Mouse (Mus musculus) midbrain, embryonic 12.5 days (tissue): ENCODE measurements around the gene Hyou1. TPM values are rescaled to one million over a fixed set of nuclear protein-coding genes. Genes with fewer than 3 reads are reported as not detected.
A peak's percentile ranks its signal among the peaks of the same experiment; 100 is the strongest.

Experiments
- ATAC-seq: fragments of 200-750 bp; cut with Nextera tagmentation; 2 replicates; pipeline ENCODE4 v1.8.0; 2017; ENCODE audit warnings: low read depth, moderate TSS enrichment, moderate library complexity; ENCODE audit not compliant: low FRiP score
- H3K27ac ChIP-seq: fragments of 300-500 bp; sonication (generic); replicated peaks from 2 replicates; pipeline ENCODE4 v1.5.1; 2016; ENCODE audit warnings: mild to moderate bottlenecking
- H3K27me3 ChIP-seq: fragments of 300-500 bp; sonication (generic); 2 replicates; pipeline ENCODE4 v1.6.1; 2016; ENCODE audit warnings: mild to moderate bottlenecking
- H3K36me3 ChIP-seq: fragments of 300-500 bp; sonication (generic); 2 replicates; pipeline ENCODE4 v1.6.1; 2016
- H3K4me1 ChIP-seq: fragments of 300-500 bp; sonication (generic); 2 replicates; pipeline ENCODE4 v1.6.1; 2016
- H3K4me2 ChIP-seq: fragments of 300-500 bp; sonication (generic); replicated peaks from 2 replicates; pipeline ENCODE4 v1.6.1; 2016; ENCODE audit warnings: mild to moderate bottlenecking, moderate library complexity
- H3K4me3 ChIP-seq: fragments of 300-500 bp; sonication (generic); 2 replicates; pipeline ENCODE4 v1.5.1; 2016; ENCODE audit warnings: mild to moderate bottlenecking
- H3K9ac ChIP-seq: fragments of 300-500 bp; sonication (generic); replicated peaks from 2 replicates; pipeline ENCODE4 v1.6.1; 2016; ENCODE audit warnings: mild to moderate bottlenecking, moderate library complexity
- H3K9me3 ChIP-seq: fragments of 300-500 bp; sonication (generic); 2 replicates; pipeline ENCODE4 v1.6.1; 2016; ENCODE audit warnings: mild to moderate bottlenecking
- WGBS: fragments of 180-500 bp; shearing (Covaris S2); methylation state at CpG from one replicate; pipeline ENCODE4 v1.1.7; 2016; 5-methylcytosine and 5-hydroxymethylcytosine counted together
- polyA plus RNA-seq: library from polyadenylated mRNA; unstranded; fragments of >200 nt; fragmentation: Nextera tagmentation; extraction: Ambion mirVana; gene quantifications from 2 replicates; pipeline ENCODE4 v1.2.1, GENCODE M21; 2016

Gene Hyou1
- polyA plus RNA-seq, 1 experiment from 2014 or later, result 36.2 TPM

DNA sequence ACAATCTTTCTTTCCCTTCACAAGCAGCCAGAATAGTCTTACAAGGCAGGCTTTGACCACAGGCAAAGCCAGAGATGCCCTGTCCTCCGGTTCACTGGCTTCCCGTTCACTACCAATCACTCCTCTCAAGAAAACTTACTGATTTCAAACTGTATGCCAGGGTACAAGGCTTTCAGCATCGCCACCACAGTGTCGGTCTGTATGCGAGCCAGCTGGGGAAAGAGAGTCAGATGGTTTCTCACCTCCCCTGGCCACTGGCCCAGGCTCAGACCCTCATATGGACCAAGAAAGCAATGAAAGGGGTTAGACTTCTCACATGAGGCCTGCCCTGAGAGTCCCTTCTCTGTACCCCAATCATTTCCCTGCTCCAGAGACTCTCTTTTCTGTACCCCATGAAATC is 37.8 kb upstream of the Hyou1 start:
- ATAC-seq, result no peak
- Histone ChIP-seq H3K4me3 (no peak overlapping the region), H3K27ac (no peak overlapping the region), H3K9ac (no peak overlapping the region), H3K9me3 (no peaks in the 10 kb centered on the region), H3K36me3 (peaks cover 28% of the 10 kb centered on the region), H3K27me3 (no peaks in the 10 kb centered on the region), H3K4me2 (no peak overlapping the region), H3K4me1 (peaks cover 32% of the 10 kb centered on the region)
- 95% methylated on average over 5 of the region's 5 CpGs for WGBS

DNA sequence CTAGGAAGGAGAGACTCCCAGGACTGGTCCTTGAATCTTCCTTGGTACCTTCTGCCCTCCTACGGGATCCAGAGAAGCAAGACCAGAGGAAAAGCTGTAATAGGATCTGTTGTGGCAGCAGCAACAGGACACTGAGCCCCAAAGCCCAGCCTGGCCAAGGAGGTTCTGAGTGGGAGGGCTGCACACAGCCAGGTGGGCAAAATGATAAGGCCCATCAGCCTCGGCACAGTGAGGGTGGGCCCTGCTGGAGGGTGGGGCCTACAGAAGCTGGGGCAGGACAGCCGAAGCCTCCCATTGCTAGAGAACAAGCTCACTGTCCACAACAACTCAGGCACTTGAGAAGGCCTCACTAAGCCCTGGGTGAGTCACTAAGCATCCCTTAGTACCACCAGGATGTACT is 37.1 kb upstream of the Hyou1 start:
- no peak overlapping the region for H3K4me3 ChIP-seq

DNA sequence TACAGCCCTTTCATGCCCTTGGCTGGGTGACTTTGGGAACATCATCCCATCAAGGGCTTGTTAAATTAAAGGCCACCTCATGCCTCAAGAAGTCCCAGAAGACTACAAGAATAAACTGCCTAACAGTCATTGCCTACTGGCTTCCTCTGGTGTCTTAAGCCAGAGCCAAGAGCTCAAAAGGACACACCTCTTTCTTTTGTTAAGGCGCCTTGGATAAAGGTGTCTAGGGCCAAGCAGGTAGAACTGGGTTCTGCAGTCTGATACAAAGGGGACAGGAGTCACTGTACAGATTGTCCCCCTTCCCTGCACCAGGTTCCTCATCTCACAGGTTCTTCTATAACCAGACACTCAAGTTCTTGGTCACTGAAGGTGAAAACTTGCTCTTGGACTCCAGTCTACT is 36.7 kb upstream of the Hyou1 start:
- no peak overlapping the region for H3K9ac ChIP-seq
- peaks cover 21% of the 10 kb centered on the region for H3K4me1 ChIP-seq
- no peak for ATAC-seq
- 0 out of 2 replicates have a peak overlapping the region, but pooled peaks have one; percentile 0 for H3K4me3 ChIP-seq
- H3K4me2 ChIP-seq, result peak overlapping the region; percentile 69; the same call in 1 of the 2 replicates
- 95% methylated on average over 1 of the region's 1 CpGs for WGBS
- no peaks in the 10 kb centered on the region for H3K9me3 ChIP-seq
- H3K27me3 ChIP-seq, result no peaks in the 10 kb centered on the region
- peaks cover 33% of the 10 kb centered on the region for H3K36me3 ChIP-seq
- no peak overlapping the region for H3K27ac ChIP-seq

More for the DNA sequence above, 37.1 kb upstream of the Hyou1 start:
- Histone ChIP-seq H3K36me3 (peaks cover 32% of the 10 kb centered on the region), H3K4me2 (no peak overlapping the region), H3K4me1 (peaks cover 26% of the 10 kb centered on the region), H3K9ac (no peak overlapping the region), H3K27ac (no peak overlapping the region), H3K27me3 (no peaks in the 10 kb centered on the region), H3K9me3 (no peaks in the 10 kb centered on the region)
- ATAC-seq, result no peak
- 85% methylated on average over 3 of the region's 3 CpGs for WGBS

DNA sequence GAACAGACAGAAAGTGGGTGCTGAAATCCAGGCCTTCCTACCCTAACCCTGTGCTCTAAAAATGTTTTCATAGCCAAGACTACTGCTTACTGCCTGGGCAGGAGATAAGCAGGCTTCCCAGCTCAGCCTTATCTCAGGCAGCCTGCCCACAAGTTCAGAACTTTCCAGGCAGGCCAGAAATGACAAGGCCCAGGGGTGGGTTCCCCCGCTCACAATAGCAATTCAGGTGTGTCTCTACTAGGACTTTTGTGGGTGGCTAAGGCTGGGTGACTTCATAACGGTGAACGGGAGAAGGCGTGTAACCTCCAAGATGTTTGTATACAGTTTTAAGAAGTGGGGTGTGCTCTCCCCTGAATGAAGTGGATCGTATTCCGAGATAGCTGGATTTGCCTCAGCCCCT is 36.0 kb upstream of the Hyou1 start:
- Histone ChIP-seq H3K4me1 (peaks cover 17% of the 10 kb centered on the region), H3K9ac (peak overlapping the region; percentile 87), H3K4me2 (peak overlapping the region; percentile 69), H3K27ac (peak overlapping the region; percentile 99), H3K27me3 (no peaks in the 10 kb centered on the region), H3K4me3 (peak overlapping the region; percentile 88), H3K36me3 (peaks cover 37% of the 10 kb centered on the region), H3K9me3 (no peaks in the 10 kb centered on the region)
- ATAC-seq, result peak; percentile 18
- 15% methylated on average over 6 of the region's 6 CpGs for WGBS

DNA sequence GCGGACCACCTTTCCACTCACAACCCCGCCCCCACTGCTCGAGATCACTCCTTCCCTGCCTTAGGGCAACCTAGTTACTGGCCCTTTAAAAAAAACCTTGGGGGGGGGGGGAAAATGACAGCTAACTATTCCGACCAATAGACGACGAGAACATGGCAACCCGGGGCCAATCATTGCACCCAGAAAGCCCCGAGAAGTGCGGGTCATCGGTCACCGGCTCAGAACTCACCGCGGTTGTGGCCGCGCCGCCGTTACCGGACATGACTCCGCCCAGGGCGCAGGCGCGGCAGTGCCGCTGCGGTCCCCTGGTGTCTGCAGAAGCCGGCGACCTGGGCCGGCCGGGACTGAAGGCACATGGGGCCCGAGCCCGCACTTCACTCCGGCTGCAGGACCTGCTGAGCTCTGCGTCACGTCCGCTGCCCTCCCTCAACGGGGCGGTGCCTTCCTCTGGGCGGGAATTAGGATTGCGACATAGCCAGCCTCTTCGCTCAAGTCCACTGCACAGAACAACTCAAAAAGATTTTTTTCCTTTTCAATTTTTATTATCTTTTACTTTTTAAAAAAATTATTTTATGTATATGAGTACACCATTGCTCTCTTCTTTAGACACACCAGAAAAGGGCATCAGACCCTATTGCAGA is 35.4 kb upstream of the Hyou1 start, which contains the start of gene Hmbs:
Hmbs (minus strand) TSS at position 448 of the 641 bp plus-strand sequence.
- H3K36me3 ChIP-seq, result peaks cover 39% of the 10 kb centered on the region
- H3K4me2 ChIP-seq, result peak within 1 kb of the TSS; percentile 69
- no peaks in the 10 kb centered on the region for H3K27me3 ChIP-seq
- peak; percentile 96 for ATAC-seq
- peak within 1 kb of the TSS; percentile 88 for H3K4me3 ChIP-seq
- H3K4me1 ChIP-seq, result peaks cover 17% of the 10 kb centered on the region
- H3K9me3 ChIP-seq, result no peaks in the 10 kb centered on the region
- 0% methylated on average over 39 of the region's 39 CpGs for WGBS
- H3K27ac ChIP-seq, result peak within 1 kb of the TSS; percentile 99
- peak within 1 kb of the TSS; percentile 87 for H3K9ac ChIP-seq

DNA sequence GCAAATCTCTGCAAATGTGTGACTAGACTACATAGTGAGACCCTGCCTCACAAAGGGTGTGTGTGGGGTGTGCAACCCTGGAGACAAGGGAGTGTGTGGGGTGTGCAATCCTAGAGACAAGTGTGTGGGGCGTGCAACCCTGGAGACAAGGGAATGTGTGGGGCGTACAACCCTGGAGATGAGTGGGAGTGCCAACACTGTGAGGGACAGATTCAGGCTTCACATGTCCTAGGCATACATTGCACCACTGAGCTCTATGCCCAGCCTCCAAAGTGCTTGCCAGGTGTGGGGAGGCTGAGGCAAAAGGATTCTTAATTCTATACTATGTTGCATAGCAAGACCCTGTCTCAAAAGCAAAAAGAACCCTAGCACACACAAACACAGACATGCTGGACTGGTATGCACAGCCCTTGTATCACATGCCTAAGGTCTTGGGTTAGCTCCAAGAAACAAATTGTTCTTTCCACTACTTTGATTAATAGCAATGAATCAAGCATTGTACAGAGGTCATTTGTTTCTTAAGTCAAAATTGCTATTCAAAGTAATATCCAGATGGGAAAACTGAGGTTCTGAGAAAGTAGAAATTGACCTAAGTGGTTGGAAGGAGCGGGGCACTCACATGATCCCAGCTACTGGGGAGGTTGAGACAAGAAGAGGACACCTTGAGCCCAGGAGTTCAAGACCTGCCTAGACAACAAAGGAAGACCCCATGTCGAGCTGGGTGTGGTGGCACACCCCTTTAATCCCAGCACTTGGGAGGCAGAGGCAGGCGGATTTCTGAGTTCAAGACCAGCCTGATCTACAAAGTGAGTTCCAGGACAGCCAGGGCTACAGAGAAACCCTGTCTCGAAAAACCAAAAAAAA is 33.5 kb upstream of the Hyou1 start:
- 86% methylated on average over 6 of the region's 6 CpGs for WGBS
- no peaks in the 10 kb centered on the region for H3K27me3 ChIP-seq

DNA sequence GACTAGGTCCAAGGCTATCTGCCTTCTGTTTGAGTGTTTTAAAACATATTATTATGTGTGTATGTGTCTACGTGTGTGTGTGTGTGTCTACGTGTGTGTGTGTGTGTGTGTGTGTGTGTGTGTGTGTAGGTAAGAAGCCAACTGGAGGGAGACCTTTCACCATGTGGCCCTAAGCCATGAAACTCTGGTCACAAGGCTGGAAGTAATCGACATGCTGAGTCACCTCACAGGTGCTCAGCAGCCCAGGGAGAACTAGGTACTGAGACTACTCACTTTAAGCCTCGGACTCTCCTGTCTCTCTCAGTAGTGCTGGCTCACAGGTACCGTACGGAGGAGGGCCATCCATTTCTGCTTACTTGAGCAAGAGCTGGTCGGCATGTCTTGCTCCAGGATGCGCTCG is 32.1 kb upstream of the Hyou1 start:
- peaks cover 17% of the 10 kb centered on the region for H3K4me1 ChIP-seq
- H3K36me3 ChIP-seq, result peaks cover 49% of the 10 kb centered on the region
- ATAC-seq, result no peak
- 92% methylated on average over 9 of the region's 9 CpGs for WGBS
- no peaks in the 10 kb centered on the region for H3K27me3 ChIP-seq
- no peak overlapping the region for H3K4me2 ChIP-seq
- no peak overlapping the region for H3K27ac ChIP-seq
- no peak overlapping the region for H3K4me3 ChIP-seq
- no peak overlapping the region for H3K9ac ChIP-seq
- no peaks in the 10 kb centered on the region for H3K9me3 ChIP-seq

More for the DNA sequence above, 33.5 kb upstream of the Hyou1 start:
- Histone ChIP-seq H3K36me3 (peaks cover 44% of the 10 kb centered on the region), H3K4me1 (peaks cover 17% of the 10 kb centered on the region), H3K4me2 (no peak overlapping the region), H3K4me3 (no peak overlapping the region), H3K9ac (no peak overlapping the region), H3K9me3 (no peaks in the 10 kb centered on the region), H3K27ac (no peak overlapping the region)
- no peak for ATAC-seq

DNA sequence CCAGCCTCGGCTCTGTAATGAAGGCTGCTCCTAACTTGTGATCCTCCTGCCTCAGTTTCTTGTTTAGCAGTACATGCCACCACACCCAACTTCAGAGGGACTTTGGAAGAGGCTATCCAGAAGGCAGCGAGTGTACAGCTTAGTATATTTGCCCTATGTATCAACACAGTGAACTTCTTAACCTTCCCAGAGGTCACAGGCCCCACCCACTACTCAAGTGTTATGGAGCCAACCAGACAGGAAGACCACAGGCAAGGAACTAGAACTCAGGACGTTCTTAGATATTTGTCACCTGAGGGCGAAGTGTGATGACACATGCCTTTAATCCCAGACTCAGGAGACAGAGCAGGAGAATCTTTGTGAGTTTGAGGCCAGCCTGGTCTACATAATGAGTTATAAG is 31.7 kb upstream of the Hyou1 start:
- H3K4me3 ChIP-seq, result no peak overlapping the region
- 90% methylated on average over 4 of the region's 4 CpGs for WGBS
- H3K4me2 ChIP-seq, result no peak overlapping the region
- H3K9ac ChIP-seq, result no peak overlapping the region
- ATAC-seq, result no peak
- H3K27ac ChIP-seq, result no peak overlapping the region
- no peaks in the 10 kb centered on the region for H3K9me3 ChIP-seq
- H3K4me1 ChIP-seq, result peaks cover 16% of the 10 kb centered on the region
- H3K27me3 ChIP-seq, result no peaks in the 10 kb centered on the region
- peaks cover 54% of the 10 kb centered on the region for H3K36me3 ChIP-seq

DNA sequence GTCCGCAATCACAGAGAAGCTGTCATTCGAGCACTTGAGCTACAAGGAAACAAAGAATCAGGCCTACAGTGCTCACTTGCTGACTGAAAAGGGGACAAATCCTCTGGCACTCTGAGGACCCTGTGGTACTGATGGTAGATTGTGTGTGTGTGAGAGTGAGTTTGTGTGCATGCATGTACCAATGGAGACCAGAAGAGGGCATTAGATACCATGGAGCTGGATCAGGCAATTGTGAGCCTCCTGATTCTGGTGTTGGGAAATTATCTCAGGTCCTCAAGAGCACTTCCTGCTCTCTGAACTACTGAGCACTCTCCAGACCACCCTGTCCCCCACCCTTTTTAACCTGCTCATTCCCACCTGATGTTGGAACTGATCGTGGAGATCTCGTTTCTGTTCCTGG is 30.7 kb upstream of the Hyou1 start:
- H3K9me3 ChIP-seq, result no peaks in the 10 kb centered on the region
- H3K36me3 ChIP-seq, result peaks cover 63% of the 10 kb centered on the region
- H3K27me3 ChIP-seq, result no peaks in the 10 kb centered on the region
- no peak for ATAC-seq
- H3K27ac ChIP-seq, result no peak overlapping the region
- no peak overlapping the region for H3K4me3 ChIP-seq
- H3K4me2 ChIP-seq, result no peak overlapping the region
- 94% methylated on average over 4 of the region's 4 CpGs for WGBS
- no peak overlapping the region for H3K9ac ChIP-seq
- H3K4me1 ChIP-seq, result peaks cover 7% of the 10 kb centered on the region

DNA sequence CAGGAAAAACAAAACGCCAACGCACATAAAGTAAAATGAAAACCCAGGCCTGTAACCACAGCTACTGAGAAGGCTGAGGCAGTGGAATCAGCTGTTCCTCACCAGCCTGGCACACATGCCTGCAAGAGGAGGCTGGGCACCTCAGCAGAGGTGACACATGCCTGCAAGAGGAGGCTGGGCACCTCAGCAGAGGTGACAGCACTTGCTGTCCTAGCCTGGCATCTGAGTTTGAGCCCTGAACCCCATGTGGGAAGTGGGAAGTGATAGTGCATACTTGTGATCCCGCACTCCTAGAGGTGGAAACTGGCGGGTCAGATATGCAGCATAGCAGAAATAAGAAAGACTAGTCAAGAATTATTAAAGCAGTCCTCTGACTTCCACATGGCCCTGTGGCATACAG is 27.9 kb upstream of the Hyou1 start:
- Histone ChIP-seq H3K4me2 (no peak overlapping the region), H3K27ac (no peak overlapping the region), H3K36me3 (peaks cover 91% of the 10 kb centered on the region), H3K4me1 (no peaks in the 10 kb centered on the region), H3K27me3 (no peaks in the 10 kb centered on the region), H3K9me3 (no peaks in the 10 kb centered on the region), H3K4me3 (no peak overlapping the region), H3K9ac (no peak overlapping the region)
- 94% methylated on average over 4 of the region's 4 CpGs for WGBS
- ATAC-seq, result no peak

DNA sequence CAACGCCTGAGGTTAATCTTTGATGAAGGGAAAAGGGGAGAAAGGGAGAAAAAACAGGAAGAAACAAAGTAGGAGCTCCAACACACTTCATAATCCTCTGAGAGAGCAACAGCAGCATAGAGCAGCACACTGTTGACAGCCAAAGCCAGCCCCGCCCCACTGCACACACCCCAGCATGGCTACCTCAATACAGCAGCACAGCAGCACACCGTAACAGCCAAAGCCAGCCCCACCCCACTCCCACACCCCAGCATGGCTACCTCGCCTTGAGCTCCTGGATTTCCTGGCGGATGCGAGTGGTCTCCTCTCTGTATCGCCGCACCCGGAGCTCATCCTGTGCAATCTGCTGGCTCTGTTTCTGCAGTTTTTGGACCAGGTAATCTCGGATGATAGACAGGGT is 27.0 kb upstream of the Hyou1 start:
- no peaks in the 10 kb centered on the region for H3K9me3 ChIP-seq
- H3K4me2 ChIP-seq, result no peak overlapping the region
- peaks cover 93% of the 10 kb centered on the region for H3K36me3 ChIP-seq
- H3K27me3 ChIP-seq, result no peaks in the 10 kb centered on the region
- 95% methylated on average over 10 of the region's 10 CpGs for WGBS
- no peaks in the 10 kb centered on the region for H3K4me1 ChIP-seq
- no peak for ATAC-seq
- no peak overlapping the region for H3K9ac ChIP-seq
- no peak overlapping the region for H3K27ac ChIP-seq
- no peak overlapping the region for H3K4me3 ChIP-seq

DNA sequence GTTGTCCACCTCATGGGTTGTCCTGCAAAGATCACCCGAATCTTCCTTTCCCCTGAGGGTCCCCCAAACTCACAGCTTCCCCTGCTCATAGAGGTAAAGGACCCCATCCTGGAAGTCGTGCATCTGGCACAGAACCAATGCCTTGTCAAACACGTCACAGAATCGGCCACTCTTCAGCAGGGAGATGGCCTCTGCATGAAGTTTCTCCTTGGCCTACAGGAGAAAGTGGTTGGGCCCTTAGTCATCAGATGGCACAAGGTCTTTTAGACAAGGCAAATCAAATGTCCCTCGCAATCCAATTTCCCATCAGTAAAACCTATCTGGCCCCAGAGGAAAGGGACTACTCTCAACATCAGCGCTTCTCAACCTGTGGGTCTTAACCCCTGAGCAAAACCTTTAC is 26.1 kb upstream of the Hyou1 start:
- H3K9me3 ChIP-seq, result no peaks in the 10 kb centered on the region
- no peak overlapping the region for H3K27ac ChIP-seq
- H3K4me2 ChIP-seq, result no peak overlapping the region
- WGBS, result 95% methylated on average over 6 of the region's 6 CpGs
- H3K27me3 ChIP-seq, result no peaks in the 10 kb centered on the region
- H3K36me3 ChIP-seq, result peaks cover 90% of the 10 kb centered on the region
- H3K4me3 ChIP-seq, result no peak overlapping the region
- no peak for ATAC-seq
- no peak overlapping the region for H3K9ac ChIP-seq
- H3K4me1 ChIP-seq, result no peaks in the 10 kb centered on the region
